Mouse (Mus musculus) urinary bladder, postnatal 36 days (tissue): ENCODE measurements around the gene Gm48551.

Source experiments
- DNase-seq, 2 experiments: peaks; one replicate each; pipeline ENCODE4 v3.0.0; 2022; ENCODE audit warnings: low spot score in 2 of 2, mixed read lengths in 1 of 2

The Gm48551 gene

GRCm38 (mm10) chr10:81382039-81382438 lies 2.2 kb upstream of the Gm48551 start:
- no peak for DNase-seq

GRCm38 (mm10) chr10:81384605-81384982 lies 328 bp downstream of the Gm48551 start:
- no peak for DNase-seq

DNA sequence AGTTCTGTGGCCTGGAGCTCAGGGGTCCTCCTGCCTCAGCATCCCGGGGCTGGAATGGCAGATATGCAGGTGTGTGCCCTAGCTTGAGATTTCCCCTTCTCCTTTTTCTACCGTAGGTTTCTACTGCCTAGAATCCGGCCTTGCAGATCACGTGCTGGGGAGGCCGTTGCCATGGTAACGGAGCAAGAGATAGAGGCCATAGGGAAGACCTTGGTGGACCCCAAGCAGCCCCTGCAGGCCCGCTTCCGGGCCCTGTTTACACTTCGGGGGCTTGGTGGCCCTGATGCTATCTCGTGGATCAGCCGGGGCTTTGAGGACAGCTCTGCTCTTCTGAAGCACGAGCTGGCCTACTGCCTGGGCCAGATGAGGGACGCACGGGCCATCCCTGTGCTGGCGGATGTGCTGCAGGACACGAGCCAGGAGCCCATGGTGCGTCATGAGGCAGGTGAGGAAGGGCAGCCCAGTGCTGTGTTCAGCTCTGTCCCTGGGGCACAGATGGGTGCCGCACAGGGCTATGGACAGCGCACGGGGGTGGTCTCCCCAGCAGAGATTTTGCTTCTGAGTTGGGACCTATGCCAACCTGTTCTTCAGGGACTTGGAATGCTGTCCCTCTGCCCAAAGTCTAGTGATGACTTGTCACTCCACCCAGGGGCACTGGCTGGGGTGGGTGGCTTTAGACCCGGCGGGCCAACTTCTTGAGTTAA lies 1.5 kb downstream of the Gm48551 start:
- no peak for DNase-seq

DNA sequence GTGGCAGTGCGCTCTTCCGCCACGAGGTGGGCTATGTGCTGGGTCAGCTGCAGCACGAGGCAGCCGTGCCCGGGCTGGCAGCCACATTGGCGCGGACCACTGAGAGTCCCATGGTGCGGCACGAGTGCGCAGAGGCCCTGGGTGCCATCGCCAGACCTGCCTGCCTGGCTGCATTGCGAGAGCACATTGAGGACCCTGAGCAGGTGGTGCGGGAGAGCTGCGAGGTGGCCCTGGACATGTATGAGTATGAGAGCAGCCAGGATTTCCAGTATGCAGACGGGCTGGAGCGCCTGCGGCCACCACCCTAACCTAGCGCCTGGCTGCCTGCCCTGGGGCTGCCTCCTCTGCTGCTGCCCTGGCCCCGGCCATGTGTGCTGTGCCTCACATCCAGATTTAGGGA lies 3.5 kb downstream of the Gm48551 start:
- DNase-seq, result no peak

GRCm38 (mm10) chr10:81388505-81389055 lies 4.3 kb downstream of the Gm48551 start, which contains the start of gene Gm48552:
Gene Gm48552 (plus strand): TSS chr10:81389005.
- DNase-seq, result no peak

GRCm38 (mm10) chr10:81389373-81389772 lies 5.1 kb downstream of the Gm48551 start:
- DNase-seq, result peak in 1 of 2 experiments; percentile 53

GRCm38 (mm10) chr10:81389801-81390677 lies 5.8 kb downstream of the Gm48551 start:
- peak in 1 of 2 experiments; percentile 72 for DNase-seq

- DNase-seq, result no peak
Measured at GRCm38 (mm10) chr10:81390678-81390965, 6.4 kb downstream of the Gm48551 start.

DNA sequence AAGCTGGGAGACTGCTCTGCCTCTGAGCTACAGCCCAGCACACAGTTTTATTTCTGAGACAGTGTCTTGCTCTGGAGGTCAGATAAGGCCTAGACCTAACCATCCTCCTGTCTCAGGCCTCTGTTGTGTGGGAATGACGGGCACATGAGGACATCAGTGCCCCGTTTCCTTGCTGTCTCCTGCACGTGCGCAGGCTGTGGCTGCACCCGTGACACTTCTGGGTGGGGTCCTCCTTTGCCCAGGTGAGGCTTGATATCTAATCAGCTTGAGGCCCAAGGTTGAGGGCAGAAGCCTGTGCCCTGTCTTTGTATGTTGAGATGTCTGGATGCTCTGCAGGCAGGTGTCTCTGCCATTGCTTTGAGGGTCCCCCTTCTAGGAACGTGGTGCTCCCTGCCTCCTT lies 8.0 kb downstream of the Gm48551 start:
- DNase-seq, result no peak

GRCm38 (mm10) chr10:81392781-81393185 lies 8.5 kb downstream of the Gm48551 start, which contains the start of gene Smim24:
Gene Smim24 (plus strand): TSS chr10:81393051.
- DNase-seq, result no peak

GRCm38 (mm10) chr10:81393456-81394063 lies 9.3 kb downstream of the Gm48551 start:
- no peak for DNase-seq

DNA sequence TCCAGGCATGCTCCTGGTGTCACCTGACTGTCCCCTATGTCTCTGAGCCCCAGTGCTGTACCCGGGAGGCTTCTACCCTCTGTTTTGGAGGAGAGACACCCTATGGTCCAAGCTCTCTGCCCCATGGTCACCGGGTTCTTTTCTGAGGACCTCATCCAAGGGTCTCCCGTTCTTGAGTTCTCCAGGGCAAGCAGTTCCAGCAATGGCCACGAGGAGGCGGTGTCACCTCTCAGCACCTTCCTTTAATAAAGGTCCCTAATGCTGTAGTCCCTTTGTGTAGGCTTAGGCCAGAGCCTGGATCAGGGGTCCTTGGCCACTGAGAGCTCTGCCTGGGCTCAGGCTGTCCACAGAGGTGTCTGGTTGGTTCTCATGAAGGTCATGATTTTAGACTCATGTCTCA lies 10.9 kb downstream of the Gm48551 start:
- DNase-seq, result peak in 1 of 2 experiments; percentile 59

DNA sequence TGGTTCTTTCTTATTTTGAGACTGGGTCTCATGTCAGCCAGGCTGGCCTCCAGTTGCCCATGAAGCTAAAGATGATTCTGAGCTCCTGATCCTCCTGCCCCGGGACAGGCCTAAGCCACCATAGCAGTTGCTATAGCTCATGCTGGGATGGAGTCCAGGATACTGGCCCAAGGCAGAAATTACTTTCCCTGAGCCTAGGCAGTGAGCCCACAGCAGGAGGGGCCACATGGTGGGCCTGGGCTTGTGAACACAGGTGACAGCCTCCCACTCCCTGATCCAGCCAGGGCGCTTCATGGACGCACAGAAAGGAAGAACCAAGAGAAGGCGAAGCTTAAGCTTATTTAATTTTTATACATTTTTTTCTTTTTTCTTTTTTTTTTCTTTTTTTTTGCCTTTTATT lies 11.6 kb downstream of the Gm48551 start:
- DNase-seq, result no peak

- DNase-seq, result no peak
Measured at GRCm38 (mm10) chr10:81396749-81397148, 12.5 kb downstream of the Gm48551 start.

DNA sequence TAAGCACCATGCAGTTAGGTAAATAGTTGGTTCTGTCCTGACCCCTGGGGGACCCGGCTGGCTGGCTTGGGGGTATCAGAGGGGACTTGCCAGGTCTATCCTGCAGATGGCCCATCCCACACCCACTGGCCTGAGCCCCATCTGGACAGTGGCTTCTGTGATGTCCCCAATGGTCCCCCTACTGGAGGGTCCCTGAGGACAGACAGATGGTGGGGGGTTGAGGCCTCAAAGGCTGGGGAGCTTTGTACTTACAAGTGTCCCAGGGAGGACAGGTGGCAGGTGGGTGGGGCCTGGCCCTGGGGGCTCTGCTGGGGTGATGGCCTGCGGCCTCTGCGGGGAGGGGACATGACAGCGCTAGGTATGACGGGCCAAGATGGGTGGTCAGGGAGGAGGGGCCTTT lies 15.0 kb downstream of the Gm48551 start:
- DNase-seq, result no peak

DNA sequence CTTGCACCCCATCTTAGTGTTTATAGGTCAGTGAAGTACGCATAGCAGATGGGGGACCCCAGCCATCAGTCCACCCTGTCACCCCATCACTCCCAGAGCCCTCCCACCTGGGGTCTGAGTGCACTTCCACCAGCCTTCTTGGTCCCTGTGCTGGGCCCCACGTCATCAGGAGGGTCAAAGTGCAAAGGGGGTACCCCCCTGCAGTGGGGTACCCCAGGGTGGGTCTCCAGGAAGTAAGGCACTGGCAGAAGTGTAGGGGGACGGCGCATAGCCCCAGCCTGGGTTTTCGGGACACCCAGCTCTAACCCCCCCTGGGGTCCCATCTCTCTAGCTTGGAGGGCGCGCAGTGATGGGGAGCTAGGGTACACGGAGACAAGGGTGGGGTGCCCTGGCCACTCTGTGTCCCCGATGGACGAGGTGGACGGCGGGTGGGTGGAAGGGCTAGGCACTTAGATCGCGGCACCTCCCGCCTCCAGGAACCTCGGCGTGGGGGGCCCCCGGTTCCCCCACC lies 15.6 kb downstream of the Gm48551 start:
- DNase-seq, result no peak

DNA sequence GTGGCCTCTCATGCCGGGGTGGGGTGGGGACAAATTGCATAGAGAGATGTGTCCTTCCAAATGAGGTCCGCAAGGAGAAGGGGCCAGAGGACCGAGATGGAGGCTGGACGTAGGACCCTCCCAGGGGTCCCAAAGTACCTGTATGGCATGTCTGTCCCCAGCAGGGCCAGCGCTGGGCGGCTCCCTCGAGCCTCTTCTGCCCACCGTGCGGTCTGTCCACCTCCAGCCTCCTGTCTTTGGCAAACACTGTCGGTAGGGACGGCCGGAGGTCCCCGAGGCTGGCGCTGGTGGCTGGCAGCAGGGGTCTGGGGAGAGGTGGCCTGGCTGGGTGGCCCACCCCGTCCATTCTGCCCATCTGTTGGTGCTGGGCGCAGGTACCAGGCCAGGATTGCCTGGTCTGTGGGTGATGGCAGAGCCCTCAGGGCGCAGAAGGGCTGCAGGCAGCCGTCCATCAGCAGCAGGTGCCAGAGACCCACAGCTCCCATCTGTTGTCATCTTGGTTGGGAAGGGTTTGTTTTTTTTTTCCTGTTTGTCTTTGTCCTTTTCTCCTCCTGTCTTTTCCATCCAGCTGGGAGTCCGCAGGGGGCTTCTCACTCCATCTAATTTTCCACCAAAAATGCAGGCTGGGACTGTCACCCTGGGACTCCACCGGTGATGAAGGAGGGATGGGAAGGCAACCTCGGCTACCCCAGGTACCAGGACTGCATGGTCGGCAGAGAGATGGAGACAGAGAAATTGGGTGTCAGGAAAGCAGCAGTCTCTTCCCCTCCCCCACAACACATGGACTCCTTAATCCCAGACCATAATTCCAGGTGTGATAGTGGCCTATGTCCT lies 16.3 kb downstream of the Gm48551 start:
- DNase-seq, result no peak

DNA sequence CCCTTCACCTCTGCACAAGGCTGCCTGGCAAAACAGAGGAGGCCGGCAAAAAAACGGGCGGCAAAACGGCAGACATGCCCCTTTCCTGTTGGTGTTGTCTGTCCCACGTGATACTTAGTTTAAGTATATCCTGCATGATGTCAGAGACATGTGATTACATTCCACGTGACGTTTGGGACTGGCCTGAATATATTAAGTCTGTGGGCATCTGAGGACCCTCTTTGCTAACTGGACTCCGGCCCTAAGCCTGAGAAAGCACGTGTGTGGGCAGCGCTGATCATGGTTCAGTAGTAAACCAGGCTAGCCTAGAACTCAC lies 16.9 kb downstream of the Gm48551 start:
- DNase-seq, result no peak

DNA sequence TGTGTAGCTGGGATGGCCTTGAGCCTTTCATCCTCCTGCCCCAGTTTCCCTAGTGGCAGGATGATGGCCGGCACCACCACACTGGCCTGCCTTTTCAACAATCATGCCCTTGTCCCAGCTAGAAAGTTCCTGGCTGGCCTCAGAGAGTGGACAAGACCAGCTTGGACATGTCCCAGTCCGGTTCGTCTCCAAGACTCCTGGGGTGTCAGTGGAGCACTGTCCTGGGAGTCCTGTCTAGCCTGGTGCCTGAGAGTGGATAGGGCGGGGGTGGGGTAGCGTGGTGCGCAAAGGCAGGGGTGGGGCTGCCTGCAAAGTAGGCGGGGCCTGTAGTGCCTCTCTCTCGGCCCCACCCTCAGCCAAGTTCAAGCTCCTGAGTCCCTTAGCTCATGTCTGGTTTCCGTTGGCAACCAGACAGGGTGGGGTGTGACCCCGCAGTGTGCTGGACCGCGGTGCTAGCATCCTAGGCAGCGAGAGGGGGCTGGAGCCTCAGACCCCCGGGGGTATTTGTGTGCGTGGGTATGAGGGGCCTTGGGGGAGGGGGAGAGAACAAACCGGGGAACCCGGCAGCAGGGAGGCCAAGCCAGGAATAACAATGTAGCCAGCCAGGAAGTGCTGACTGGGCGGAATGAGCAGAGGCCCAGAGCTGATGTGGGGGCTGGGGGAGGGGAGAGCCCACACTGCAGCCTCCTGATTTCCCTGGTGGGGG lies 17.4 kb downstream of the Gm48551 start:
- DNase-seq, result peak in 1 of 2 experiments; percentile 67

GRCm38 (mm10) chr10:81402227-81402765 lies 18.0 kb downstream of the Gm48551 start:
- no peak for DNase-seq
